Mouse (Mus musculus) embryo, embryonic 10 days (tissue): ENCODE data around the gene Lpin1.

Source experiments
- DNase-seq: peaks from one replicate; pipeline ENCODE4 v3.0.0-alpha.2; 2015; ENCODE audit warnings: low spot score

Lpin1 gene

GRCm38 (mm10) chr12:16526862-16527261 is 83.9 kb downstream of the Lpin1 start:
- DNase-seq, result no peak

DNA sequence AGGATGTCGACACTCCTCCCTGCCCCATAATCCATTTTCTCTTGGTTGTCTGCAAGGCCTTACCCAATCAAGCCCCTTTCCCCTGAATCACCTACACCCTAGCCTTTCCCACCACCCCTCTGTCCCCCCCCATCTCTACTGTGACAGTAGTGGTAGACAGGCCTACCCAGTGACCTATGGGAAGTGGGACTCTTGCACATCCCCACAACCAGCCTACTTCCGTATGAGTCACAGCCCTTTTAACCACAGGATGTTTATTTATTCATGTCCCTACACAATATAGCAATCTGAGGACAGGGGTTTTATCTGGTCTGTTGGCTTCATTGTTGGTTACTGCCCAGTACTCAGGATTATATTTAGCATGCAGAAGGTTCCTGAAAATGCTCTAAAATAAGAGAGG is 84.6 kb downstream of the Lpin1 start:
- DNase-seq, result no peak

DNA sequence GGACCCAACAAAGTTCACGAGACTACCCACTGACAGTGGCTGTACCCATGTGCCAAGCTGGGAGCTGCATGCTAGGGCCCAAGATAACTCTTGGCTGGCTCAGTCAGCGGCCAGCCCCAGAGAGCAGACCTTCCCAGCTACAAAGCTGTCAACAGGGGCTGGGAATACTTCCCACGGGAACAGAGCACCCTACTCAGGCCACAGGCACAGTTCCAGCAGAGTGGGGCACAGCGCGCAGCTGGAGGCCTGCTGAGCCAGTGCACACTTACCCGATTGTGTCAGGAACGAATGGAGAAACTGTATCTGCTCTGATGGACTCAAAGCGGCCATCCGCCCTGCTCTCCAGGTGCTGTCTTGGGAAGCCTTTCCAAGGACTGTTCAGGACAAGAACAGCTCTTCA is 95.6 kb downstream of the Lpin1 start:
- no peak for DNase-seq

DNA sequence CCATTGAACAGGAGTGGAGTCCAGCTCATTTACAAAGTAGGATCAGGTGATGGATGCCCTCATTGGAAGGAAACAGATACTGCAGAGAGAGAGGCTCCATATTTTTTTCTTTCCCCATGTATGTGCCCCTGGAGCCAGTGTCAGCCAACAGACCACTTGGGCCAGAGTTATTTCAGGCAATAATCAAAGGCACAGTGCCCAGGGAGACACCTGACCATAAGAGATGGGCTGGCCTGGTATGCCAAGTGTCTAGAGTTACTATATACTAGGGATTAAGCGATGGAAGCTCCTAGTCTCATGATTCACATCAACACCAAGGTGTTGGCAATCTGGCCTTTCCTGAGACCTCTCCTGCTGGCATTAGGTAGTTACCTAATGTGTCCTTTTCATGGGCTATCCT is 97.8 kb downstream of the Lpin1 start:
- no peak for DNase-seq

- peak; percentile 88 for DNase-seq
Measured at GRCm38 (mm10) chr12:16509122-16509752, 101.5 kb downstream of the Lpin1 start.

DNA sequence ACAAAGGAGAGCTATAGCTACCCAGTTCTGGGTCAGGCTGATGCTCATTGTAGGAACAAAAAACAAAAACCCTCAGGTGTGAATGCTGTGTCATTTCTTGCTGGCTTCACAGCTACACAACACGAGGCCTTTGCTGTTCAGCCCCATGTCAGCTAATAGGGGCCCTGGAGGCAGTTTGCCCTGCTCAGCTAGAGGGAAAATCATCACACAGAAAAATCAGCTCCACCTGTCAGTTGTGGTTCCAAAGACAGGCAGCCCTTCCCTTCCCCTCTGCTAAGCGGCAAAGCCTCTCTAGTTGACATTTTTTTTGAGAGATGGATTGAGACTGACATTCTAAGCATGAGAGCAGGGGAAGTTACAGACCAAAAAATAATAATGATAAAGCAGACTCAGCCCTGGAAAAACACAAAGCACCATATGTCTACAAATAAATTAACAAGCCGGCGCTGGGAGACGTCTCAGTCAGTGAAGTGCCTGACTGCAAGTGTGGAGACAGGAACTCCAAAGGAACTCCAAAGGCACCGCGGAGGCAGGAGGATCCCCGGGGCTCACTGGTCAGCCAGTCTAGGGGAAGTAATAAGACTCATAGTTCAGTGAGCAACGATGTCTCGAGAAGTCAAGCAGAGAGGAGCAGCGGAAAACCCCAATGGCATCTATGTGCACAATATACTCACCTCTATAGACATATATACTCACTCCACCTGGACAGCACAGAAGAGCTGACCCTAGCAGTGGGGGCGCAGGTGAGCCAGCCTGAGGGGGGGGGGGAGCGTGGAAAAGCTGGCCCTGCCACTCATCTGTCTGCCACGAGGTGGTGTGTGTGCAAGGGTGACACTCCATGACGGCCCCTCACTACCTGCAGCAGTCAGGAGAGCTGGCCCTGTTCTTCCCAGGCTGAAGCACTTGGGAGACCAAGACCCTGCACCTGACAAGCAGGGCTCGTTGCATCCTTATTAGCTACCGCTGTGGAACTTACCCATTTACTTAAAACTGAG is 103.7 kb downstream of the Lpin1 start:
- DNase-seq, result no peak

GRCm38 (mm10) chr12:16504244-16504643 is 106.5 kb downstream of the Lpin1 start:
- no peak for DNase-seq

- peak; percentile 20 for DNase-seq
Measured at GRCm38 (mm10) chr12:16497960-16498359, 112.8 kb downstream of the Lpin1 start.

GRCm38 (mm10) chr12:16492713-16493112 is 118.1 kb downstream of the Lpin1 start:
- peak; percentile 24 for DNase-seq

- DNase-seq, result no peak
Measured at GRCm38 (mm10) chr12:16488899-16489298, 121.9 kb downstream of the Lpin1 start.

DNA sequence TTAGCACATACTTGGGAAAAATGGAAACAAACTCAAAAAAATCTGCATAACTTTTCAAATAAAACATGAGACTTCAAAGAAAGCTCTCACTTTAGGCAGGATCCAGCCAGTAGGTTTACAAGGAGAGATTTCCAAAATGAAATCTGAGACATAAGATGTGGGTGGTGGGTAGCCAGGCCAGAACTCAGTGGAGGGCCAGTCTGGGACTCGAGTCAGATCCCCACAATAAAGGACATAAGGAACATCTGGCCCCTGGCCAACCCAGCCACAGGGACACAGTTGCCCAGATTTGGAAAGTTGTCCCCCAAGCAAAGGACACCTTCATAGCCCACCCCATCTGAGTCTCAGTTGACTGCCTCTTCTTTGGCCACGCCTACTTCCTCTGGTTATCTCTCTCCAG is 123.3 kb downstream of the Lpin1 start:
- DNase-seq, result no peak
